Mouse (Mus musculus) megakaryocyte, embryonic 14.5 days (primary cell): ENCODE measurements around the gene Angptl2.

Experiments used
- FLI1 ChIP-seq: IDR thresholded peaks from 2 replicates; pipeline ENCODE4 v1.6.1; 2012; ENCODE audit warnings: low read length, inconsistent platforms, mixed read lengths
- GATA1 ChIP-seq: IDR thresholded peaks from 3 replicates; pipeline ENCODE4 v1.6.1; 2012; ENCODE audit warnings: mixed read lengths, low read length, inconsistent platforms, borderline replicate concordance

- TF ChIP-seq FLI1 (no peak), GATA1 (no peak)
Measured at GRCm38 (mm10) chr2:33185258-33185657, 30.6 kb upstream of the Angptl2 start.
